Mouse (Mus musculus): Measurements from ENCODE around the gene Smoc1.

The Smoc1 gene

GRCm38 (mm10) chr12:81138217-81138616 is 111.6 kb downstream of the Smoc1 start:
- DNase-seq = no peak

- no peak for DNase-seq
These were observed 112.9 kb downstream of the Smoc1 start for GRCm38 (mm10) chr12:81139463-81139862.

- no peak for DNase-seq
These were observed 114.2 kb downstream of the Smoc1 start for GRCm38 (mm10) chr12:81140594-81141328.

GRCm38 (mm10) chr12:81141329-81141711 is 114.7 kb downstream of the Smoc1 start:
- DNase-seq = no peak

- no peak for DNase-seq
These were observed 115.6 kb downstream of the Smoc1 start for GRCm38 (mm10) chr12:81142231-81142630.

GRCm38 (mm10) chr12:81144201-81144600 is 117.6 kb downstream of the Smoc1 start:
- no peak for DNase-seq

- DNase-seq = no peak
These were observed 120.0 kb downstream of the Smoc1 start for GRCm38 (mm10) chr12:81146417-81147180.

GRCm38 (mm10) chr12:81147956-81148355 is 121.3 kb downstream of the Smoc1 start:
- DNase-seq = no peak

- no peak for DNase-seq
These were observed 124.3 kb downstream of the Smoc1 start for GRCm38 (mm10) chr12:81150917-81151316.

- no peak for DNase-seq
These were observed 125.5 kb downstream of the Smoc1 start for GRCm38 (mm10) chr12:81152082-81152481.

GRCm38 (mm10) chr12:81155675-81156074 is 129.1 kb downstream of the Smoc1 start:
- no peak for DNase-seq

GRCm38 (mm10) chr12:81156841-81157240 is 130.2 kb downstream of the Smoc1 start:
- DNase-seq = no peak

- no peak for DNase-seq
These were observed 133.3 kb downstream of the Smoc1 start for GRCm38 (mm10) chr12:81159947-81160346.

- DNase-seq = no peak
These were observed 133.8 kb downstream of the Smoc1 start for GRCm38 (mm10) chr12:81160425-81160824.

GRCm38 (mm10) chr12:81160831-81161230 is 134.2 kb downstream of the Smoc1 start:
- no peak for DNase-seq

GRCm38 (mm10) chr12:81161282-81161681 is 134.7 kb downstream of the Smoc1 start:
- DNase-seq = no peak

- no peak for DNase-seq
These were observed 136.5 kb downstream of the Smoc1 start for GRCm38 (mm10) chr12:81163131-81163530.

GRCm38 (mm10) chr12:81163566-81163965 is 137.0 kb downstream of the Smoc1 start:
- DNase-seq = no peak

- no peak for DNase-seq
These were observed 139.5 kb downstream of the Smoc1 start for GRCm38 (mm10) chr12:81166092-81166491.

- DNase-seq = no peak
These were observed 140.0 kb downstream of the Smoc1 start for GRCm38 (mm10) chr12:81166615-81167014.

- no peak for DNase-seq
These were observed 140.5 kb downstream of the Smoc1 start for GRCm38 (mm10) chr12:81167142-81167541.

GRCm38 (mm10) chr12:81168031-81168430 is 141.4 kb downstream of the Smoc1 start:
- DNase-seq = no peak

GRCm38 (mm10) chr12:81168494-81168893 is 141.9 kb downstream of the Smoc1 start:
- no peak for DNase-seq

GRCm38 (mm10) chr12:81170076-81170475 is 143.5 kb downstream of the Smoc1 start:
- no peak for DNase-seq
